Mouse (Mus musculus) kidney, embryonic 15.5 days (tissue): ENCODE measurements at regions not wholly inside any gene's neighbourhood (a gene's known extent, or its start where the extent isn't known, plus 50 kb on each side); places are given as distances from the start of the nearest gene placed in this dataset.

Experiments
- ATAC-seq: fragments of 200-750 bp; cut with Nextera tagmentation; replicated peaks from 2 replicates; pipeline ENCODE4 v1.8.0; 2017; ENCODE audit warnings: moderate TSS enrichment; ENCODE audit not compliant: low FRiP score
- H3K27ac ChIP-seq: fragments of 300-500 bp; sonication (generic); 2 replicates; pipeline ENCODE4 v1.5.1; 2015; ENCODE audit warnings: mild to moderate bottlenecking, inconsistent platforms
- H3K27me3 ChIP-seq: fragments of 300-500 bp; sonication (generic); 2 replicates; pipeline ENCODE4 v1.6.1; 2015; ENCODE audit warnings: inconsistent platforms
- H3K36me3 ChIP-seq: fragments of 300-500 bp; sonication (generic); 2 replicates; pipeline ENCODE4 v1.6.1; 2015; ENCODE audit warnings: inconsistent platforms
- H3K4me1 ChIP-seq: fragments of 300-500 bp; sonication (generic); 2 replicates; pipeline ENCODE4 v1.6.1; 2015; ENCODE audit warnings: inconsistent platforms
- H3K4me2 ChIP-seq: fragments of 300-500 bp; sonication (generic); 2 replicates; pipeline ENCODE4 v1.6.1; 2015; ENCODE audit warnings: moderate library complexity, mild to moderate bottlenecking, inconsistent platforms
- H3K4me3 ChIP-seq: fragments of 300-500 bp; sonication (generic); replicated peaks from 2 replicates; pipeline ENCODE4 v1.5.1; 2015; ENCODE audit warnings: mild to moderate bottlenecking, inconsistent platforms
- H3K9ac ChIP-seq: fragments of 300-500 bp; sonication (generic); 2 replicates; pipeline ENCODE4 v1.6.1; 2015; ENCODE audit warnings: mild to moderate bottlenecking, inconsistent platforms
- H3K9me3 ChIP-seq: fragments of 300-500 bp; sonication (generic); replicated peaks from 2 replicates; pipeline ENCODE4 v1.6.1; 2016; ENCODE audit warnings: inconsistent platforms
- WGBS: fragments of 180-500 bp; shearing (Covaris S2); methylation state at CpG from one replicate; pipeline ENCODE4 v1.1.7; 2015; ENCODE audit warnings: mixed read lengths; 5-methylcytosine and 5-hydroxymethylcytosine counted together

DNA sequence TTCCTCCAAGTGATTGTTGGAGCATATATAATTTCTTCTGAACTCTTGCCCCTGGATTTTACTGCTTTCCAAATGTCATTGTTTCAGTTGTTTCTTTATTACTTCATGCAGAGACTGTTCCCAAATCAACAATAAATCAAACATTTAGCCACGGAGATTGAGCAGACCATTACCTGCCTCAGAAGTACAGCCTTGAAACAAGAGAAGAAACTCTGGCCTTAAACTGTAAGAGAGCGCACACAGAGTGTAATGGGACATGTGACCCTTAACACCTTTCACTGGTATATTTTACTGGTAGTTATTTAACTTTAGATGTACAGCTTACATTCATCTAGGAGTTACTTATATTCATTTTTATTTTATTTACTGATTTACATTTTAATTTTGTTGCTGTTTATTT is 160.2 kb upstream of the Gm49339 start:
- Histone ChIP-seq H3K36me3 (no peaks in the 10 kb centered on the region), H3K27me3 (no peaks in the 10 kb centered on the region), H3K9ac (no peak overlapping the region), H3K4me2 (no peak overlapping the region), H3K4me3 (no peak overlapping the region), H3K4me1 (no peaks in the 10 kb centered on the region), H3K27ac (no peak overlapping the region), H3K9me3 (no peaks in the 10 kb centered on the region)
- peak; percentile 79 for ATAC-seq
- WGBS: 20% methylated on average over 2 of the region's 2 CpGs

- no peaks in the 10 kb centered on the region for H3K36me3 ChIP-seq
- H3K27me3 ChIP-seq: no peaks in the 10 kb centered on the region
- WGBS: 79% methylated on average over 4 of the region's 4 CpGs
- no peak overlapping the region for H3K4me2 ChIP-seq
- no peak for ATAC-seq
- H3K27ac ChIP-seq: no peak overlapping the region
- no peak overlapping the region for H3K9ac ChIP-seq
- no peaks in the 10 kb centered on the region for H3K4me1 ChIP-seq
- no peaks in the 10 kb centered on the region for H3K9me3 ChIP-seq
- H3K4me3 ChIP-seq: no peak overlapping the region
Observed at GRCm38 (mm10) chr10:51328772-51329171, 151.6 kb upstream of the Gm49339 start.

DNA sequence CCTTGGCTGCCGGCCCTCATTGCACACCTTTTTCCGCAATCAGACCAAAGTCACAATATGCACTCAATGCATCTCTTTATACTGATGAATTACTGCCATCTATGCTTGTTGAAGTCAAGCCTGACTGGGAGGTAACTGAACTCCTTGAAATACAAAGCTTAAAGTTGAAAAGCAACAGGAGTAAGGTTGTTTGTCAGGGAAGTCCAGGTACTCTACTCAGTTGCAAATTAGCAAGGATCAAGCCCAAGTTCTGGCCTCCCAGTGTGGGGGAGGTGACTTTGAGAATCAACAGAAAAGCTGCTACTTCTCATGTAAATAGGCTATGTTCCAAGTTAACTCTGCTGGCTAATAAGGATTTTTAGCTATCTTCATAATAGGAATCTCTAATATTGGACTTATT is 151.0 kb upstream of the Gm49339 start:
- H3K27ac ChIP-seq: no peak overlapping the region
- H3K27me3 ChIP-seq: no peaks in the 10 kb centered on the region
- H3K9me3 ChIP-seq: no peaks in the 10 kb centered on the region
- no peak overlapping the region for H3K4me2 ChIP-seq
- no peak overlapping the region for H3K9ac ChIP-seq
- no peak overlapping the region for H3K4me3 ChIP-seq
- WGBS: 90% methylated on average over 2 of the region's 2 CpGs
- no peaks in the 10 kb centered on the region for H3K36me3 ChIP-seq
- no peak for ATAC-seq
- H3K4me1 ChIP-seq: no peaks in the 10 kb centered on the region
